Mouse (Mus musculus): ENCODE results near the gene Lhb.

- TF ChIP-seq POLR2AphosphoS2 (IDR thresholded peaks at IDR 0.05; ENCODE audit: insufficient read length, low read depth) (peak; percentile 81), POLR2A (IDR thresholded peaks at IDR 0.05; ENCODE audit: insufficient read length, low read depth) (peak; percentile 84), USF1 (IDR thresholded peaks at IDR 0.05; ENCODE audit: low read depth) (no peak), E2F4 (IDR thresholded peaks at IDR 0.05; ENCODE audit: insufficient read depth) (no peak), MYOD1 (IDR thresholded peaks at IDR 0.05; ENCODE audit: control insufficient read depth in 1 of 3, insufficient read length in 2 of 3, low read depth in 2 of 3) (peak in 1 of 3 experiments; percentile 71), CEBPB (IDR thresholded peaks at IDR 0.05; ENCODE audit: insufficient read depth, poor library complexity, severe bottlenecking) (peak; percentile 86), TCF12 (IDR thresholded peaks at IDR 0.05; ENCODE audit: insufficient read depth, poor library complexity, severe bottlenecking) (no peak), MAX (IDR thresholded peaks at IDR 0.05; ENCODE audit: low read depth) (no peak), SRF (IDR thresholded peaks at IDR 0.05; ENCODE audit: control insufficient read depth, insufficient read length, low read depth) (peak; percentile 93), MYOG (IDR thresholded peaks at IDR 0.05; ENCODE audit: control insufficient read depth in 1 of 3, insufficient read depth in 1 of 3, insufficient read length in 2 of 3, low read depth in 2 of 3) (peak in 1 of 3 experiments; percentile 73), REST (IDR thresholded peaks at IDR 0.05; ENCODE audit: insufficient read depth, insufficient read length) (no peak), TCF3 (IDR thresholded peaks at IDR 0.05; ENCODE audit: insufficient read length, low read depth) (no peak)
Observed at GRCm38 (mm10) chr7:45434203-45435015, 13.8 kb downstream of the Lhb start, which contains the start of gene Gys1.
